Mouse (Mus musculus) embryo, embryonic 10 days (tissue): ENCODE results near the gene Ephx1.
"Not testable (repeated sequence)": the region's sequence is repeated elsewhere in the genome, so short reads cannot be mapped to it uniquely, and the experiment has no call there.

Source experiments
- DNase-seq: peaks from one replicate; pipeline ENCODE4 v3.0.0-alpha.2; 2015; ENCODE audit warnings: low spot score

Gene Ephx1

GRCm38 (mm10) chr1:181013446-181013845 is 7.3 kb downstream of the Ephx1 start:
- DNase-seq: no peak

DNA sequence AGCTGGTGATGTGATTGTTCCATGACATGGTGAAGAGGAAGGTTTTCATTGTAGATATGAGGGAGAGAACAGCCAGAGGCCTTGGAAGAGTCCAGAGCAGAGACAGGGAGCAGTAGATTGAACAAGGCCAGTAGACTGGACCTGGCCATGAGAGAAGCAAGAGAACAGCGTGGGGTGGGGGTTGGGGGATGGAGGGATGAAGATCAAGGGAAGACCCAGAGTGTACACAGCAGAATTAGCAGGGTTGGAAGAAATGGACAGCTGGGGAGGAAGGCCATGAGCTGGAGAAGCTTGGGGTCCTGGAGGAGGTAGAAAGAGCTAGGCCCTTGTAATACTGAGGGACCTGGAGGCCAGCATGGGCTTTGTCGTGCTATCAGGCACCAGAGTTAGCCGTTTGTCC is 8.3 kb downstream of the Ephx1 start:
- DNase-seq: no peak

- DNase-seq: no peak
Measured at GRCm38 (mm10) chr1:181011601-181012000, 9.1 kb downstream of the Ephx1 start.

DNA sequence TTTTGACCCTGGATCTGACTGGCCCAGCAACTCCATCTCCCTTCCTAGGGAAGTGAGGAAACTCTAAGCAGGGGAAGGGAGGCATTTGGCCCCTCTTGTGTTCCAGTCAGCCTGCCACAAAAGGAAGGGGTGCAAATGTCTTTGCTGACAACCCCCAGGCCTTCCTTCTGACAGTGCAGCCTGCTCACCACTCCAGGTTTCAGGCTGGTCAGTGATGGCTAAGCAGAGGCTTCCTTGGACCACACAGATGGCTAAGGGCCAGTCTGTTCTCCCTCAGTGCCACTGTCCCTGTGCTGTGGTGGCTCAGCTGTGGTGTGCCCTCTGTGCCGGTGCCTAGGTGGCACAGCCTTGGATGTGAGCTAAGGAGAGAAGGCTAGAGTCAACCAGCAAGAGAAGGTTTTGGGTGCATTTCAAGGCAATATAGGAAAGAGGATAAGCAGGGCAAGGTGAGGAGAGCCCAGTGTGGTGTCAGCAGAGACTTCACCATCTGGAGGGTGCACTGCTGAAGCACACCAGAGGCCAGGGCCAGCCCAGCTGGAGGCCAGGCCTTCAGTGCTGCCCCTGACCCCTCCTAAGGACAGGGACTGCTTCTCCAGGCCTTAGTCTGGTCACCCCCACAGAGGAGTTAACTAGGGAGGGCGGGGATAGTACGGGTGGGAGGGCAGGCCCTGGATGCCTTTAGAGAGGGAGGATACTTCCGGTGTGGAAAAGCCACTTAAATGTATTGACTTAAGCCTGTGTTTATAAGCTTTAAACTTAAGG is 10.4 kb downstream of the Ephx1 start:
- no peak for DNase-seq

DNA sequence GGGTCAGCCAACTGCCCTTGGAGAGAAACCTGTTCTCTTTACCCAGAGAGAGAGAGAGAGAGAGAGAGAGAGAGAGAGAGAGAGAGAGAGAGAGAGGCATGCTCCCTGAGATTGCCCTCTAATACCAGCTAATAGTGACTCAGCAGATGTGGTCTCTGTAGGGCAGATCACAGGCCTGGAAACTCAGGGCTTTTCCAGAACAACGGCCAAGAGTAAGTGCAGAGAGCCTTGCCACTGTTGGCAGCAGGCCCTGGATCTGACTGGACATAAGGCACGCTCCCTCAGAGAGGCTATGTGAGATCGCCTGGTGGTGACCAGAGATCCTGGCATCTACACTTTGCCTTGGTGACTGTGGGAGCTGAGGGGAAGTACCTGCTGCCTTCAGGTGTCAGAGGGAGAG is 10.9 kb downstream of the Ephx1 start:
- DNase-seq: no peak

GRCm38 (mm10) chr1:181009011-181009590 is 11.6 kb downstream of the Ephx1 start:
- no peak for DNase-seq

- no peak for DNase-seq
Measured at GRCm38 (mm10) chr1:181008266-181008665, 12.4 kb downstream of the Ephx1 start.

- DNase-seq: peak; percentile 2
Measured at GRCm38 (mm10) chr1:181007831-181008230, 12.9 kb downstream of the Ephx1 start.

- DNase-seq: no peak
Measured at GRCm38 (mm10) chr1:181005331-181005730, 15.4 kb downstream of the Ephx1 start.

- DNase-seq: no peak
Measured at GRCm38 (mm10) chr1:181003790-181004189, 16.9 kb downstream of the Ephx1 start.

DNA sequence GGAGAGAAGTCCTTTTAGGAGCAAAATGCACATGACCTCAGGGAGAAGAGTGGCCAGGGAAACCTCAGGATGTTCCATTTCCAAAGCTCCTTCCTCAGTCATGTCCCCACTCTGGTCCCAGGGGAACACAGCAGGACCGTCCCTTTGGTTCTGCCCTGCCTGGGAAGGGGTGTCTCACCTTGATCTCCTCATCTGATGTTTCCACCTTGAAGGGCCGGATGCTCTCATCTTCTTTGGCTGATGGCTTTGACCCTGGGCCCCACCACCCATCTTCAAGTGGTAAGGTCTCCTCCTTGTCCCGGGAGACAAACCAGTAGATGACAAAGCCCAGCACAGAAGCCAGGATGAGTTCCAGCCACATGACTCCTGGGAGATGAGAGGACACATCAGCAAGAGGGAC is 19.1 kb downstream of the Ephx1 start:
- DNase-seq: no peak

DNA sequence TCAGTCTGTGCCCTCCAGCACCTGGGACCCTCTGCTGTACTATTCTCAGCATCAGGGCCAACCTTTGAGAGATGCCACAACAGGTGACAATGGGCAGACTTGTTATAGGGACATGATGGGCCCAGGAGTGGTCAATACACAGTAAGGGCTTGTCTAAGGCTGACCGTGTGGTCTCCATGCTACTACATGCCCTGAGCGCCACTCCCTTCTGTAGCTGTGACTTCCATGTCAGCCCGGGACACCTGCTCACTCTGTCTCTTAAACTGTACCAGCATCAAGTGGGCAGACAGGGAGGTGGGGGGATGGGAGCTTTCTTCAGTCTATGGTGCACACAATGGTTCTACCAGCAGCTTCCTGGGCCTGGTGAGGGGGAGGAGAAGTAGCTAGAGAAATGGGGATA is 19.5 kb downstream of the Ephx1 start:
- no peak for DNase-seq

- peak; percentile 62 for DNase-seq
Measured at GRCm38 (mm10) chr1:181000501-181001092, 20.1 kb downstream of the Ephx1 start.

DNA sequence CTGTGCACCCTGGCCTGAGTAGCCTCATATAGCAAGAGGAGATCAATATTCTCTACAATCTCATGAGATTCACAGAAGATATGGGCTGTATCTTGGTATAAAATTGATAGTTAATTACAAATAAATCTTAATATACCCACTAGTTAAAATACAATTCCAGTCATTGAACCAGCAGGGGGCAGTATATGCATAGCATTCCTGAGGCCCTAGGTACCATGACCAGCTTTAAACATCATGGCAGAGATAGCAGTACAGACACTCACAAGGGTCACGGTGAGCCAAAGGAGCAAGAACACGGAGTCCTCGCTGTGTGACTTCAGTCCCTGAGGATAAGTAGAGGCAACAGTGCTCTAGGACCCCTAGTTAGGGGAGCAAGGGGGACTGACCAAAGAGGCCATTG is 28.6 kb downstream of the Ephx1 start:
- DNase-seq: peak; percentile 81

DNA sequence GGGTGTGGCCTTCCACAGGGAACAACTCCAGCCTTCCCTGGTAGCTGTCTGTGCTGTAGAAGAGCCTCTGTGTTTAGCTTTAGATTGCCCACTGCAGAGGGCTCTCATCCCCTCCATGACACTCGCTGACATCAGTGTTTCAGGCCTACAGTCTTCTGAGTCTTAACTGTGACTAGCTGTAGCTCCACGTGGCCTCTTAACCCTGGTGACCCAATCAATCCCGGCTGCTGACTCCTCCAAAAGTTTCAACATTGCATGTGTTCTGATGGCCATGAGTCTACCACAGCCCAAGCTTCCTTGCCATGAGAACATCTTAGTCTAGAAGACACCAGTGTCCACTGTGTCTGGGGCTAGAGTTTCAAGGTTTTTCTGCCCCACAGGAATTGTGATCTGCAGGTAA is 30.0 kb downstream of the Ephx1 start:
- DNase-seq: no peak

DNA sequence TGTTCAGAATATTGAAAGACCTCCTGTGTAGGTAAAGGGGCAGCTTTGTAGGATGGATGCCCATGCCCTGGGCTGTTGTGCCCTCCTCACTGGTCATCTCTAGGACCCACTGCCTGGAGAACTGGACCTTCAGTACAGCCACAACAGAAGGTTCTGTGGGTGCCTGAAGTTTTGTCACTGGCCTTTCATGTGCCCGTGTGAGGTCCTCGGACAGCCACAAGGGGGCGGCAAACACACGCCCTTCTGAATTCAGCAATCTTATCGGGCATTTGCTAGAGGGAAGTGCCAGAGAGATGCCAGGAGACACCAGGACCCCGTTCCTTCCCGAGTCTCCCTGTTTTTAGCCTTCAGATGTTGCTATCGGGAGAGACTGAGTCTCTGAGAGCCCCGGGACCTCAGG is 32.9 kb downstream of the Ephx1 start:
- DNase-seq: peak; percentile 85

- no peak for DNase-seq
Measured at GRCm38 (mm10) chr1:180986701-180987100, 34.0 kb downstream of the Ephx1 start.

DNA sequence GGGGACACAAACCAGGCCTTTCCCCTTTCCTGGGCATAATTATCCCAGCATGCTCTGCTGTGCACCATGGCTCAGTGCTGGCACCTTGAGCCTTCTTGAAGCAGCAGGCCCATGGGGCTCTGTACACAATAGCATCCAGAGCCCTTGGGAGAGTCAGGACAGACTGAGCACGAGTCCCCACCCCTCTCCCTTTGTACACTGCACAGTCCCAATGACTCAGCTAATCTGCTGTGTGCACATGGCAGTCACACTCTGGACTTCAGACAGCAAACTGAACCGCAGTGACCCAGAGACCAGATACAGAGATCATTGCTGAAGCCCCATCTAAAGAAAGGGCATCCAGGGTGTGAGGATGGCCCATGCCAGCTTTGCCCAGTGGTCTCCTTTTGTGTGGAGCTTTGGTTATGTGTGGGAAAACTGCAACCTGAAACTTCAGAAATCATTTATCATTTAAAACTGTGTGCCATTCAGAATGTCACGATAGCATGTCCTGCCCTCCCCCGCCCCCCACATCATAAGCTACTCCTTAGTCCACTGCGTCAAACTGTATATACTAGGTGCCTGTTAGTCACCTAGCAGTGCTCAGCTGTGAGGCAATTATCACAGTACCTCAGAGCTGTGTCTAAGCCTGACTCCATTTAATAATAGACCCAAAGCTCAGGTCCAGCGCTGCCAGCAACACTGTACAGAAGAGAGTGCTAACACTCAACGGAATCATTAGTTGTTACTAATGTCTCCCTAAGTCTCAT is 39.2 kb downstream of the Ephx1 start:
- DNase-seq: not testable (repeated sequence)

- peak; percentile 18 for DNase-seq
Measured at GRCm38 (mm10) chr1:180980464-180980863, 40.2 kb downstream of the Ephx1 start.

DNA sequence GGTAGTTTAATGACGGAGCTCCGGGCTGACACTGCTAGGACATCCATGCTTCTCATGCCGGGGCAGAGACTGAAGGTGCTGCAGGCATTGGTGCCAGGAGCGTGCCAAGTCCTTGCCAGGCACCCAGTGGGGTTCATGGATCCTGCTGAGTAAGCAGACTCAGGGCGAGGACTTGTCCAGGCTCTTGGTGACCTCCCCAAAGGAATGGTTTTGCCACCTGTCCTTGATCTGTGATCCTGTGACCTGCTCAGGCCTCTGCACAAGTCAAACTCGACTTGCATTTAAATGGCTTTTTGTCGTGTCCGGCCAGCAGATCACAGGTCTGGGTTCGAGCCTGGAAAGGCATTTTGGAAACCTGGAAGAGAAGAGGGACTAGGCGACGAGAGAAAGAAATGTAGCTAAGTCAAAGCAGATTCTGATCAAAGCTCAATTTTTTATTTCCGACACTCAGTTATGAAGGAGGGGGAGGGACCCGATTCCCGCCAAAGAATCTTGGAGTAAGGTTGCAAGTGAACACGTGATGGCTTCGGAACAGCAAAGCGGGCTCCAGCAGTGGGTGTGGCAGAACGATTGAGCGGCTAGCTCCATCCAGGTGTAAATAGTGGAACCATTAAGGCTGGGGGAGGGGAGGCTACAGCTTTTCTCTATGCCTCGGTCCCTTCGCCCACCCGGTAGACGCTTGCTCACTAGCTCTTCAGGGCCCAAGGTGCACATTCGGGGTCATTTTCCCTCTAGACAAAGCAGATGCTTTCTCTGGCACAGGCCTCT is 41.0 kb downstream of the Ephx1 start:
- DNase-seq: no peak

DNA sequence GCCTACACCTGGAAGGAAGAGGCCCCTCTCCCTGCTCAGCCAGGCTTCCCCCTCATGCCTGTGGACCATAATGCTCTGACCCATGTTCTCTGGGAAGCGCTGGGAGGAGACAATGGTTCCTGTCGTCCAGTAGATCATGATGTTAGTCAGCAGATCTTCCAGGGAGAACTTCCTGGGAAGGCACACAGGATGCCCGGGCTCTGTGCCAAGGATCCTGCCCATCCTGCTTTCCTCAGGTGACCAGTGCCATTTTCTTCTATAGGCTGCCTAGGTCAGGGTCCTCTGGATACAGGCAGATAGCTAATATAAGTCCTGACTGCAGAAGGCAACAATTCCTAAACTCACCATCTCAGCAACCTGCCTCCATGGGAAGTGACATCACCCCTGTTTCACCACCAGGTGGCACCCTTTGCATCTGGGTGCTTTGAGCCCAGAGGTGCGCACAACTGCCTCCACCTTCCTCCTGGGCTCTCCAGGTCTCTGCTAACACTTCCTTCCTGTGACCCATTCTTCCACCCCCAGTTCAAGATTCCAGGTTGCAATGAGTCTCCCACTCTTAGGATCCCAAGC is 44.5 kb downstream of the Ephx1 start:
- peak; percentile 52 for DNase-seq
